Mouse (Mus musculus) megakaryocyte, embryonic 14.5 days (primary cell): Measurements from ENCODE around the gene Ckap5.
"Not testable (repeated sequence)": the region's sequence is repeated elsewhere in the genome, so short reads cannot be mapped to it uniquely, and the experiment has no call there.

ENCODE experiments used
- FLI1 ChIP-seq: IDR thresholded peaks from 2 replicates; pipeline ENCODE4 v1.6.1; 2012; ENCODE audit warnings: low read length, inconsistent platforms, mixed read lengths
- GATA1 ChIP-seq: IDR thresholded peaks from 3 replicates; pipeline ENCODE4 v1.6.1; 2012; ENCODE audit warnings: mixed read lengths, low read length, inconsistent platforms, borderline replicate concordance

DNA sequence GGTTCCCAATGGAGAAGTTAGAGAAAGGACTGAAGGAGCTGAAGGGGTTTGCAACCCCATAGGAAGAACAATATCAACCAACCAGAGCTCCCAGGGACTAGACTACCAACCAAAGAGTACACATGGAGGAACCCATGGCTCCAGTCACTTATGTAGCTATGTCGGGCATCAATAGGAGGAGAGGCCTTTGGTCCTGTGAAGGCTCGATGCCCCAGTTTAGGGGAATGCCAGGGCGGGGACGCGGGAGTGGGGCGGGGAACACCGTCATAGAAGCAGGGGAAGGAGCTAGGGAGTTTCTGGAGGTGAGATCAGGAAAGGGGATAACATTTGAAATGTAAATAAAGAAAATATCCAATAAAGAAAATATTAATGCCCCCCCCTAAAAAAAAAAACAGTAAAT lies 96.8 kb downstream of the Ckap5 start:
- TF ChIP-seq FLI1, GATA1: not testable (repeated sequence)
